Mouse (Mus musculus) MEL (cell line): ENCODE results near the gene Slc41a2.

Experiments
- CHD1 ChIP-seq: IDR thresholded peaks from 2 replicates; pipeline ENCODE4 v1.6.1; 2012; ENCODE audit warnings: low read depth, mild to moderate bottlenecking, inconsistent platforms, low read length, improper control_type of control experiment
- CTCF ChIP-seq, 3 experiments: IDR thresholded peaks in 2 of 3; conservative IDR thresholded peaks in 1 of 3; 2 replicates each; pipeline ENCODE4 v1.5.1; 2011 to 2012; ENCODE audit warnings: low read length in 3 of 3, low read depth in 2 of 3, mild to moderate bottlenecking in 2 of 3, improper control_type of control experiment in 1 of 3, inconsistent platforms in 1 of 3, mixed read lengths in 1 of 3, moderate library complexity in 1 of 3; ENCODE audit not compliant: control insufficient read depth in 1 of 3, insufficient read depth in 1 of 3, poor library complexity in 1 of 3, severe bottlenecking in 1 of 3
- E2F4 ChIP-seq: IDR thresholded peaks from 2 replicates; pipeline ENCODE4 v1.6.1; 2011; ENCODE audit warnings: low read depth, low read length, improper control_type of control experiment, borderline replicate concordance
- HCFC1 ChIP-seq: IDR thresholded peaks from 2 replicates; pipeline ENCODE4 v1.6.1; 2012; ENCODE audit warnings: low read depth, mild to moderate bottlenecking, inconsistent platforms, low read length, improper control_type of control experiment, moderate library complexity
- MAFK ChIP-seq: IDR thresholded peaks from 2 replicates; pipeline ENCODE4 v1.6.1; 2011; ENCODE audit warnings: low read depth, mild to moderate bottlenecking, low read length, improper control_type of control experiment, borderline replicate concordance
- MXI1 ChIP-seq: IDR thresholded peaks from 2 replicates; pipeline ENCODE4 v1.6.1; 2011; ENCODE audit warnings: mild to moderate bottlenecking, low read depth, low read length, improper control_type of control experiment
- POLR2A ChIP-seq, 2 experiments: IDR thresholded peaks; 2 replicates each; pipeline ENCODE4 v1.6.1; 2011 to 2012; ENCODE audit warnings: low read length in 2 of 2, mild to moderate bottlenecking in 2 of 2, control low read depth in 1 of 2, improper control_type of control experiment in 1 of 2, low read depth in 1 of 2, moderate library complexity in 1 of 2; ENCODE audit not compliant: control insufficient read depth in 1 of 2, insufficient read depth in 1 of 2, poor library complexity in 1 of 2
- UBTF ChIP-seq: IDR thresholded peaks from 2 replicates; pipeline ENCODE4 v1.6.1; 2012; ENCODE audit warnings: low read depth, mild to moderate bottlenecking, inconsistent platforms, low read length, improper control_type of control experiment, moderate library complexity, borderline replicate concordance; ENCODE audit not compliant: insufficient read depth
- ZNF384 ChIP-seq: IDR thresholded peaks from 2 replicates; pipeline ENCODE4 v1.6.1; 2012; ENCODE audit warnings: low read depth, mild to moderate bottlenecking, inconsistent platforms, low read length, improper control_type of control experiment

DNA sequence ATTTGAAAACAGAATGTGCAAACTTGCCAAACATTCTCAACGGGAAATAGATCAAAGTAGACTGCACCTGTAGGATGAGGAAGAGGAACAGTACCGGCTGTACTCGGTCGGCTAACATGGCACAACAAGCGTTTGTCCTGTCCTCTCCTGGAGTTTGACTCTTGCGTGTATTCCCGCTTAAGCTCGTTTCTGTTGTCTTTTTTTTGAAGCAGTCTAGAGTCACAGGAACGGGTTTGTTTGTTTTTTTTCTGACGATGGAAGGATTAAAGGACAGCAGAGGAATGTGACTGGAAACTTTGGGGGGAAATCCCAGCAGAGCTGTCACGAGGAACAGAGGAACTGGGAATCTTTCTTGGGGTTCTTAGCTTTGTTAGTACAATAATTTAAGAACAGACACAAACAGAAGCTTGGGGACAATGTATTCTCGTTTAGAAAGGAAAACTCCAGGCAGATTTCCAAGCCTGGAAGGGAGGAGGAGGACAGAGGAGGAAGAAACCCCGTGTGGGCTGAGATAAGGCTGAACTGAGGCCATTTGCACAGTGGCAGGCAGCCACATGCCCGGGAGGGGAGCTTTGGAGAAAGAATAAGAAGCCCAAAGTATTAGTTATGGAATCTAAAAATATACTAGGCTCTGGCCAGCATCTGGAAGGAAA lies 16.1 kb upstream of the Slc41a2 start:
- no peak for TF ChIP-seq E2F4
- TF ChIP-seq MAFK: no peak
- no peak for TF ChIP-seq ZNF384
- TF ChIP-seq MXI1: no peak
- TF ChIP-seq CTCF (IDR thresholded peaks at IDR 0.05 in 2 of 3, conservative IDR thresholded peaks at IDR 0.05 in 1 of 3; ENCODE audit: control insufficient read depth in 1 of 3, insufficient read depth in 1 of 3, low read depth in 2 of 3, low read length in 3 of 3, poor library complexity in 1 of 3, severe bottlenecking in 1 of 3): no peak
- TF ChIP-seq CHD1: no peak
- no peak for TF ChIP-seq HCFC1
- no peak for TF ChIP-seq UBTF
- TF ChIP-seq POLR2A (IDR thresholded peaks at IDR 0.05; ENCODE audit: control insufficient read depth in 1 of 2, insufficient read depth in 1 of 2, low read depth in 1 of 2, low read length in 2 of 2, poor library complexity in 1 of 2): no peak
